ENCODE assay signal across 8 mouse cellular contexts in the genomic region with DNA sequence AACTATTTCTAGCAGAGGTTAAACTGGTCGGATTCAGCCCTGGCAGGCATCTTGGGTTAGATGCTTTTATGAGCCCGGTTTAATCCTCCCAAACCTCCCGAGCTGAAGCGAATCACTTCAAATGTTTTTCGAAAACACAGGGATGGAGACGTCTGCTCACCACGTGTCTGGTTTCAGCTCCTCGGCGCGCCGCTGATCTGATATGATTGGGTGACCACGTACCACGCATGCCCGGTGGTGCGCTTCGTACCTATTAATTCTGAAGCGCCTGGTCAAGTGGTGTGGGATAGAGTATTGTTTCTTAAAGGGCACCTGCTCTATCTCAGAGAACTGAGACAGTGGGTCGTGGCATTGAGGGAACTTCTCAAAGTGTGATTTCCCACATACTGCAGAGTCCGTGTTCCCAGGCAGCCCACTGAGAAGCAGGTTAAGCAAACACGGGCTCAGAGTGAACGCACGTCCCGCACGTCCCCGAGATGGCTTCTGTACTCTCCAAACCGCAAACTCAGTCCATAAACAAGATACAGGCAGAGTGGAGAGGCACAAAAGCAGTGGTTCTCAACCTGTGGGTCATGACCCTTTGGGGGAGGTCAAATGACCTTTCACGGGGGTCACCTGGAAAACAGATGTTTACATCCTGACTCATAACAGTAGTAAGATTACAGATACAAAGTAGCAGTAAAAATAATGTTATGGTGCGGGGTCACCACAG. TPM values are rescaled to one million over a fixed set of nuclear protein-coding genes. Genes with fewer than 3 reads are reported as not detected.
DNase-seq lines count a peak whose midpoint lies in the region; ATAC-seq and TF ChIP-seq lines count a peak whose summit lies in the region.
"Had no signal": no experiment of that assay in that cellular context is flagged by ENCODE, and none has a peak within 500 bp of the region (broad histone marks: within the 10 kb centered on the region; RNA-seq: fewer than 3 reads in every experiment).

No protein-coding gene starts in this region.

- no peaks in the 10 kb centered on the region for H3K36me3 ChIP-seq in lung, embryonic 14.5 days (ENCODE audit: insufficient read depth)
- H3K36me3 ChIP-seq in embryonic facial prominence, embryonic 11.5 days (replicated peaks; ENCODE audit: control insufficient read depth, insufficient read depth, low read depth, low read length), result no peaks in the 10 kb centered on the region
- H3K36me3 ChIP-seq in kidney, adult 2 months (ENCODE audit: control insufficient read depth, insufficient read depth, low read length), result no peaks in the 10 kb centered on the region

- no peak overlapping the region for H3K9ac ChIP-seq in lung, embryonic 14.5 days
- H3K9ac ChIP-seq in embryonic facial prominence, embryonic 11.5 days (replicated peaks; ENCODE audit: low read length), result no peak overlapping the region
- H3K9ac ChIP-seq: forebrain, postnatal 0 days had no signal

- WGBS in lung, embryonic 14.5 days, result 43% methylated on average over 28 of the region's 28 CpGs
- WGBS in embryonic facial prominence, embryonic 11.5 days, result 29% methylated on average over 28 of the region's 28 CpGs
- 37% methylated on average over 28 of the region's 28 CpGs for WGBS in kidney, adult 2 months

- no peak for DNase-seq in lung, embryonic 14.5 days
- DNase-seq in lung, postnatal 14 days, result no peak
- DNase-seq in embryonic facial prominence, embryonic 11.5 days (ENCODE audit: low spot score), result peak; percentile 62
- peak; percentile 74 for DNase-seq in kidney, adult 2 months
- peak; percentile 70 for DNase-seq in lung, postnatal 36 days
- no peak for DNase-seq in Muller cell, postnatal 12 days (ENCODE audit: inconsistent ontology term)
- no peak for DNase-seq in left cerebral cortex, postnatal 14 days (ENCODE audit: low spot score in 2 of 2)
- DNase-seq: forebrain, postnatal 0 days had no signal

- no peak for TF ChIP-seq POLR2A in kidney, adult 2 months (IDR thresholded peaks at IDR 0.05; ENCODE audit: low read depth, low read length)

- peak overlapping the region; percentile 7; the same call in 1 of the 2 replicates for H3K4me2 ChIP-seq in lung, embryonic 14.5 days
- peak overlapping the region; percentile 10; the same call in 1 of the 2 replicates for H3K4me2 ChIP-seq in embryonic facial prominence, embryonic 11.5 days (ENCODE audit: low read depth, low read length)

- no peak for ATAC-seq in lung, embryonic 14.5 days (ENCODE audit: insufficient read depth)
- ATAC-seq in embryonic facial prominence, embryonic 11.5 days (replicated peaks; ENCODE audit: insufficient number of reproducible peaks, low FRiP score, low TSS enrichment, low read depth), result no peak
- ATAC-seq: forebrain, postnatal 0 days had no signal

- peaks cover 39% of the 10 kb centered on the region for H3K4me1 ChIP-seq in lung, embryonic 14.5 days (ENCODE audit: insufficient read depth)
- H3K4me1 ChIP-seq in embryonic facial prominence, embryonic 11.5 days (ENCODE audit: control insufficient read depth, insufficient read depth, low read length), result peaks cover 7% of the 10 kb centered on the region
- H3K4me1 ChIP-seq in kidney, adult 2 months (ENCODE audit: control insufficient read depth, insufficient read depth, low read length), result peaks cover 35% of the 10 kb centered on the region

- no peaks in the 10 kb centered on the region for H3K27me3 ChIP-seq in lung, embryonic 14.5 days (ENCODE audit: insufficient read depth, low read length)
- H3K27me3 ChIP-seq in embryonic facial prominence, embryonic 11.5 days (ENCODE audit: control insufficient read depth, insufficient read depth, low read length), result no peaks in the 10 kb centered on the region
- H3K27me3 ChIP-seq in kidney, adult 2 months (replicated peaks; ENCODE audit: control insufficient read depth, insufficient read depth, low read length), result no peaks in the 10 kb centered on the region

- no peak overlapping the region for H3K4me3 ChIP-seq in lung, embryonic 14.5 days (ENCODE audit: low read depth, low read length)
- H3K4me3 ChIP-seq in embryonic facial prominence, embryonic 11.5 days (ENCODE audit: low read depth, low read length), result no peak overlapping the region
- H3K4me3 ChIP-seq in kidney, adult 2 months (ENCODE audit: insufficient read depth, low read depth, low read length), result peak overlapping the region; percentile 22

- H3K27ac ChIP-seq in lung, embryonic 14.5 days (ENCODE audit: low read depth), result no peak overlapping the region
- H3K27ac ChIP-seq in embryonic facial prominence, embryonic 11.5 days (replicated peaks; ENCODE audit: low read depth, low read length), result 0 out of 2 replicates have a peak overlapping the region, but pooled peaks have one; percentile 5
- peak overlapping the region; percentile 83; the same call in 1 of the 2 replicates for H3K27ac ChIP-seq in kidney, adult 2 months (ENCODE audit: insufficient read depth, low read depth, low read length)

- TF ChIP-seq CTCF in lung, embryonic 14.5 days (IDR thresholded peaks at IDR 0.05; ENCODE audit: low read depth), result no peak
- TF ChIP-seq CTCF in kidney, adult 2 months (conservative IDR thresholded peaks at IDR 0.05; ENCODE audit: insufficient read depth, insufficient read length, low read depth, low read length), result no peak

- intact Hi-C loops in left cerebral cortex, postnatal 14 days (cut with DNase I), result no loop called here

- H3K9me3 ChIP-seq in lung, embryonic 14.5 days (ENCODE audit: low read depth, low read length), result no peaks in the 10 kb centered on the region
- H3K9me3 ChIP-seq in embryonic facial prominence, embryonic 11.5 days (replicated peaks; ENCODE audit: control insufficient read depth, low read length), result no peaks in the 10 kb centered on the region

RNA-seq across cellular contexts. Expression of gene Rassf3, which starts 40.4 kb away (rescaled TPM):
- polyA plus RNA-seq in lung, embryonic 14.5 days (2014; fragmentation: Nextera tagmentation; extraction: Ambion mirVana), result 19.8 and 21.0 TPM in 2 replicates
- 20.6 and 21.4 TPM in 2 replicates for polyA plus RNA-seq in embryonic facial prominence, embryonic 11.5 days (2014; fragmentation: Nextera tagmentation; extraction: Ambion mirVana)
- 31.1 and 35.3 TPM in 2 replicates for polyA plus RNA-seq in kidney, adult 2 months (2012; rRNA removed)
- total RNA-seq in left cerebral cortex, postnatal 14 days (2021), result 10 to 100 TPM; 29.6 to 33.9 TPM

Comparison
In these comparisons a context has a peak if more than half of its experiments do, and no peak if none do; other contexts are left out.
1. DNase-seq: peak in embryonic facial prominence, embryonic 11.5 days (single experiment), kidney, adult 2 months (single experiment) and lung, postnatal 36 days (single experiment); none in lung, embryonic 14.5 days (single experiment), lung, postnatal 14 days (single experiment), Muller cell, postnatal 12 days (single experiment) and left cerebral cortex, postnatal 14 days (0 of 2).